Mouse (Mus musculus): ENCODE measurements at regions not wholly inside any gene's neighbourhood (a gene's known extent, or its start where the extent isn't known, plus 50 kb on each side); places are given as distances from the start of the nearest gene placed in this dataset.

GRCm38 (mm10) chrX:107477066-107477465 is 73.9 kb upstream of the Itm2a start:
- Histone ChIP-seq H3K9me3 (replicated peaks; ENCODE audit: control insufficient read depth, low read length) (no peaks in the 10 kb centered on the region), H3K36me3 (replicated peaks; ENCODE audit: control insufficient read depth, insufficient read depth, low read length) (no peaks in the 10 kb centered on the region), H3K27me3 (ENCODE audit: control insufficient read depth, insufficient read depth, low read length) (no peaks in the 10 kb centered on the region), H3K4me2 (ENCODE audit: low read depth, low read length) (no peak overlapping the region), H3K4me3 (ENCODE audit: low read depth, low read length) (no peak overlapping the region), H3K4me1 (ENCODE audit: control insufficient read depth, insufficient read depth) (no peaks in the 10 kb centered on the region), H3K27ac (ENCODE audit: low read depth) (no peak overlapping the region), H3K9ac (replicated peaks; ENCODE audit: low read depth, low read length) (no peak overlapping the region)
- 3% methylated on average over 5 of the region's 5 CpGs for WGBS
- ATAC-seq (ENCODE audit: insufficient read depth, low read depth) (no peak), DNase-seq (ENCODE audit: low spot score) (peak; percentile 13)
- TF ChIP-seq CTCF (IDR thresholded peaks at IDR 0.05; ENCODE audit: low read depth) (peak; percentile 64), EP300 (IDR thresholded peaks at IDR 0.05; ENCODE audit: low read depth) (no peak)

GRCm38 (mm10) chrX:107469242-107469641 is 66.1 kb upstream of the Itm2a start:
- no peaks in the 10 kb centered on the region for H3K4me1 ChIP-seq (ENCODE audit: control insufficient read depth, insufficient read depth)
- no peaks in the 10 kb centered on the region for H3K9me3 ChIP-seq (replicated peaks; ENCODE audit: control insufficient read depth, low read length)
- no peak overlapping the region for H3K4me3 ChIP-seq (ENCODE audit: low read depth, low read length)
- H3K9ac ChIP-seq (replicated peaks; ENCODE audit: low read depth, low read length) = no peak overlapping the region
- no peak overlapping the region for H3K4me2 ChIP-seq (ENCODE audit: low read depth, low read length)
- no peak overlapping the region for H3K27ac ChIP-seq (ENCODE audit: low read depth)
- H3K27me3 ChIP-seq (ENCODE audit: control insufficient read depth, insufficient read depth, low read length) = no peaks in the 10 kb centered on the region
- no peaks in the 10 kb centered on the region for H3K36me3 ChIP-seq (replicated peaks; ENCODE audit: control insufficient read depth, insufficient read depth, low read length)
- 50% methylated on average over 3 of the region's 3 CpGs for WGBS
- TF ChIP-seq EP300 (IDR thresholded peaks at IDR 0.05; ENCODE audit: low read depth) = no peak
- no peak for TF ChIP-seq CTCF (IDR thresholded peaks at IDR 0.05; ENCODE audit: low read depth)
- ATAC-seq (ENCODE audit: insufficient read depth, low read depth) (no peak), DNase-seq (ENCODE audit: low spot score) (no peak)

All from heart, postnatal 0 days (tissue).